Mouse (Mus musculus) common myeloid progenitor, adult 5-6 weeks (primary cell): Measurements from ENCODE around the gene Tfcp2. TPM values are rescaled to one million over a fixed set of nuclear protein-coding genes. Genes with fewer than 3 reads are reported as not detected.

ENCODE experiments used
- ATAC-seq: replicated peaks from 2 replicates; pipeline ENCODE4 v1.8.0; 2016; ENCODE audit warnings: low read depth, mild to moderate bottlenecking, moderate TSS enrichment, inconsistent platforms; ENCODE audit not compliant: poor library complexity, severe bottlenecking
- total RNA-seq: library from RNA; stranded (forward); fragments of 200-1000, 187-1606 nt; gene quantifications from 2 replicates; pipeline ENCODE4 v1.2.3, GENCODE M21; 2017

Tfcp2 gene
- 10.1 and 16.9 TPM in 2 replicates for total RNA-seq

DNA sequence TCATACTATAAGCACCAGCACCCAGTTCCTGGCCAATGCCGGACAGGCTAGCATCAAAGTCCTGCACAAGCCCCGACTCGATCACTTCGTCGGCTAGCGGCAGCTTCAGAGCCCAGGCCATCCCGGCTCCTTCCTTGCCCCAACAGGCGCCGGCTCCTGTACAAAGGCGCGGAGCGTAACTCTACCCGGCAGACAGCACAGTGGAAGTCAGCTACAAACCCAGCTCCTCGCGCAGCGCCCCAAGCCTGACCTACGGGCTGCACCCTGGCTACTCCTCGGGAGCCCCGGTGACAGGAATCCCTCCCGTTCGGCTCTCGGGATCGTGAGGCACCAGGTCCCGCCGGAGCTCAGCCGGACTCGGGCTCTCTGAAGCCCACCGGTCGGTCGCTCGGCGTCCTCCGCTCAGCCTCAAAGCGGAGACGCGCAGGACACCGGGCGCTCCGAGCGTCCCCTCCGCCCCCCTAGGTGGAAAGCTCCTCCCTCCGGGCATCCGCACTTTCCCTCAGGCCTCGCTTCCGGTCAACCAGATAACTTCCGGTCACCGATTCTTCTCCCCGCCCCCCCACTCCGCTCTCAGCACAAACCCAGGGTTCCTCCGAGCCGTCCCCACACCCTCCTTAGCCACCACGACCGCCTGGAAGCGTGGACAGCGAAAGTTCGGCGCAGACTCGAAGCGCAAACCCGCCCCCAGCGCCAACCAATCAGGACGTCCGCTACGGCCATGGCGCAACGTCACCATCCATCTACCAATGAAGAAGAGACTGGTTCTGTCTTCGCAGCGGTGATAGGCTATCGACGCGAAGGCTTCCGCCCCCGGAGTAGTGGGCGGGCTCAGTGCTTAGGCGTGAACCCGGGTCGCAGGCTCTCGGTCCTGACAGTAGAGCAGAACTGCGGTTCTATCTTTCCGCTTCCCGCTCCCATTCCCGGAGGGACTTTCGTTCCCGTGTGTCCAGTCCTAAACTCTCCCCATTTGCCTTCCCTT lies at the start of gene Tfcp2:
TSS of gene Tfcp2 (minus strand) at position 683 of the 982 bp plus-strand sequence.
- ATAC-seq = peak; percentile 99

DNA sequence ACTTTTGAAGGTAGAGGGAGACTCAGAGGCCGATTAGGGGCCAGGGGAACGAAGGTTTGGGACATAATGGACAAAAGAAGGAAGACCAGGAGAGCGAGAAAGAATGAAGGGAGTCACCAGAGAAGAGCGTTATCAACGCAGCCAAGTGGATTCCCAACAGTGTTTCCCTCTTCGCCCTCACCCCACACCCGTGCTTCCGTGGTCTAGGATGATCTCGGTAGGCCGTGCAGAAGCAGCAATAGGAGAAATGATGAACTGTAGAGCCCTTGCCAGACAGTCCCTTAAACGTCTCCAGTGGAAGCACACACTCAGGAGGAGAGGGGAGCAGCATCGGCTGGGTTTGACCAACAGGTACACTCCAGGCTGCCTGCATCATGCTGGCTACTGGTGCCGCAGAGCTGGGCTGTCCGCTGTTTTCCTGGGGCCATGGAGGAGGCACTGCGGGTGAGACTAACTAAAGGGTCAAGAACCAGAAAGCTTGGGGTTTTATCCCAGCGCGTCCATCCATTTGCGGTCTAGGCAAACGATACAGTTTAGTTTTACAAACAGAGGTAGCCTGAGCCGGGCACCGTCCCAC lies 49.0 kb upstream of the Tfcp2 start:
- no peak for ATAC-seq

GRCm38 (mm10) chr15:100600047-100600695 lies 48.4 kb upstream of the Tfcp2 start:
- peak; percentile 74 for ATAC-seq

DNA sequence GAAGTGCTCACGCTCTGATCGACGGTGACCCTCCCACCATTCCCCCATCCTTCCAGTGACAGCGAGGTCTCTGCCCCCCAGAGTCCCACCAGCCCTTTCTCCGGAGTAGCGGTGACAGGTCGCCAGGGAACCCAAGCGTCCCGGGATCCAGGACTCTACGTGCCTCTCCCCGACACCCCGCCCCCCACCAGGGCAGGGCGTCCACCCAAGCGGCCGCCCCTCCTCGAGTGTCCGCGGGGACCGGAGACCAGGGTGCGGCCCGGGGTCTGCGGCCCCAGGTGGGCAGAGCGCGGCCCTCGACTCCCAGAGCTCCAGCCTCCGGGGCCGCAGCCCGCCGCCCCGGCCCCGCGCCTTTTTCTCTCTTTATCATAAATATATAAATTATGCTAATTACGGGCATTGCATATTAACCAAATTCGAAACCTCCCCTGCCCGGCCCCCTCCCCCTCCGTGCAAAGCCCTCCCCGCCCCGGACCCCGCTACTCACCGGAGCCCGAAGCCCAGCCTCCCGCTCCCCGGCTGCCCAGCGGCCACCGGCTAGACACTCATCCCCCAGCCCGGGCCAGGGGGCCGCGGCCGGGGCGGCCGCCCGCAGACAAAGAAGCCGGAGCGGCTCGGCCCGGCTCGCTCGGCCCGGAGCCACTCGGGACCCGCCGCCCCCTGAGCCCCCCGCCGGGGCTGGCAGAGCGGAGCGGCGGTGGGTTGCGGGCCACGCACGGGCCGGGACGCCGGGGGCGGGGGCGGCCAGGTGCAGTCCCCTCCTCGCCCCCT lies 47.7 kb upstream of the Tfcp2 start, which contains the start of gene Pou6f1:
TSS of gene Pou6f1 (minus strand) at position 709 of the 771 bp plus-strand sequence.
- no peak for ATAC-seq

DNA sequence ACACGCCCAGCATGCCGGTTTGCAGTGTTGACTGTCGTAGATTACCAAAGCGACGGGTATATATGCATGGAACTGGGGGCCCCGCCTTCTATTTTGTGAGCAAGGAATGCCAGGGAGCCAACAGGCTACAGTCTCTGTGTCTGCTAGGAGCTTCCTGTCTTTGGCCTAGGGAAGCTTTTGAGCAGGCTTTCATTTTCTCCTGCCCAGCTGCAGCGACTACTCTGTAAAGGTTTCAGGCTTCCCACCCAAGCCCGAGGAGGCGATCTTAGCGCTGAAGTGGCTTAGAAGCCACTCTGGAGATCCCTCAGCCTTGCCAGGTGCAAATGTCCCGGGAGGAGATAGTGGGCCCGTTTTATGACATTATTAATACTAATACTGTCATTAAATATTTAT lies 47.1 kb upstream of the Tfcp2 start:
- peak; percentile 45 for ATAC-seq

- no peak for ATAC-seq
Observed at GRCm38 (mm10) chr15:100598287-100598882, 46.6 kb upstream of the Tfcp2 start.

DNA sequence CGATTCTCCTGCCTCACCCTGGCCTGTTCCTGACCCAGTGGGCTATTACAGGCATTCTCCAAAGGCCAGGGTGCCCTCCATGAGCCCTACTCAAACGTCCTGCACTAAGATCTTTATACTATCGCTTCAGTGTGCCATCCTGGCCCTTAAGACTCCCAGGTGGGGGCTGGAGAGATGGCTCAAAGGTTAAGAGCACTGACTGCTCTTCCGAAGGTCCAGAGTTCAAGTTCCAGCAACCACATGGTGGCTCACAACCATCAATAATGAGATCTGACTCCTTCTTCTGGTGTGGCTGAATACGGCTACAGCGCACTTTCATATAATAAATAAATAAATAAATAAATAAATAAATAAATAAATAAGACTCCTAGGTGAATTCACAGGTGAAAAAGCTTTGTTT lies 41.0 kb upstream of the Tfcp2 start:
- no peak for ATAC-seq

DNA sequence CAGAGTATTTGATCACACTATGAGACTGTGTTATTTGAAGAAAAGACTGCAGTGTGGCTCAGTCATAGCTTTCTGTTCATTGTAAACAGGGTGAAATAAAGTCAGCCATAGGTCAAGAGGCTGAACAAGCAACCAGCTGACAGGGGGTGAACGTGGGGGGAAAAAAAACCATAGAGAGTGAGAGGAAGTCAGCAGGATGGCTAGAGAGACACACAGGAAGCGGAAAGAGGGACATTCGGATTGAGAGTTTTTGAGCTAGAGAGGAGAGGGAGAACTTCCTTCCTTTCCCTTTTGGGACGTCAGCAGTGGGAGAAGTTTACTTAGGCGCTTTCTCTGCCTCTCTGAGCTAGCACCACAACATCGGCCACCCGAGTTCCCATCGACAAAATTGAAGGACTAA lies 38.6 kb upstream of the Tfcp2 start:
- no peak for ATAC-seq

- peak; percentile 68 for ATAC-seq
Observed at GRCm38 (mm10) chr15:100588297-100588696, 36.5 kb upstream of the Tfcp2 start.

GRCm38 (mm10) chr15:100587166-100587565 lies 35.4 kb upstream of the Tfcp2 start:
- no peak for ATAC-seq

GRCm38 (mm10) chr15:100585931-100586330 lies 34.1 kb upstream of the Tfcp2 start:
- ATAC-seq = no peak

DNA sequence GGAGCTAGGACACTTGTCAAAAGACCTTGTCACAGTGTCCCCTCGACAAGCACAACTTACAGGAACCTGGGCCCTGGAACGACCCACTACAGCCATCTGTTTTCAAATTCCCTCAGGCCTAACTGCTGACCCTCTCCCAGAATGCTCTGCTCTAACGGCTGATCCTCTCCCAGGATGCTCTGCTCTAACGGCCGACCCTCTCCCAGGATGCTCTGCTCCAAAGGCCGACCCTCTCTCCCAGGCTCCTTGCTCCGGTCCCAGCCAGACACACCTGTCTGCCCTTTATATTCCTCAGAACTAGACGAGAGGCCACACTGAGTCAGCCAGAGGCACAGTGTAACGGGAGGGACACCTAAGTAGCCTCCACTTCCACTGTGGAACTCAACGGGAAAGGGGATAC lies 28.3 kb upstream of the Tfcp2 start:
- no peak for ATAC-seq

GRCm38 (mm10) chr15:100577972-100578371 lies 26.2 kb upstream of the Tfcp2 start:
- ATAC-seq = no peak

- ATAC-seq = no peak
Observed at GRCm38 (mm10) chr15:100576810-100577209, 25.0 kb upstream of the Tfcp2 start.

GRCm38 (mm10) chr15:100576392-100576791 lies 24.6 kb upstream of the Tfcp2 start:
- ATAC-seq = no peak

GRCm38 (mm10) chr15:100575366-100575765 lies 23.6 kb upstream of the Tfcp2 start:
- no peak for ATAC-seq

GRCm38 (mm10) chr15:100574378-100574777 lies 22.6 kb upstream of the Tfcp2 start:
- 0 out of 2 replicates have a peak, but pooled peaks have one; percentile 39 for ATAC-seq

DNA sequence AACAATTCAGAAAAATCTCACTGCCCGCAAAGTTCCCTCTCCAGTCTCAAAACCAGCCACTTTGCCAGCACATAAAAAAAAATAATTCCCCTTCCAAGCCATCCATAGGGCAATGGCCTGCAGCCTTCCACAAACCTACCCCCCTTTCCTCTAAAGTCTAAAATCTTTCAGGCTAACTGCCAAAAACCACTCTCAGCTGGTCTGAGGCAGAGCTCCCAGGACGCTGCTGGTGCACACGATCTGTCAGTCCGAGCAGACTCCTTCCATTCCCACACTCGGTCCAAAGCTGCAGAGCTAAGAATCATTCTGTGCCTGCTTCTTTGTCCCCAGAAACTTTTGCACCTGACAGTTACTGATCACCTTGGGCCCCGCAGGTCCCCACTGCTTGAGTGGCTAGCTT lies 22.1 kb upstream of the Tfcp2 start:
- no peak for ATAC-seq

- no peak for ATAC-seq
Observed at GRCm38 (mm10) chr15:100569239-100569638, 17.4 kb upstream of the Tfcp2 start.

DNA sequence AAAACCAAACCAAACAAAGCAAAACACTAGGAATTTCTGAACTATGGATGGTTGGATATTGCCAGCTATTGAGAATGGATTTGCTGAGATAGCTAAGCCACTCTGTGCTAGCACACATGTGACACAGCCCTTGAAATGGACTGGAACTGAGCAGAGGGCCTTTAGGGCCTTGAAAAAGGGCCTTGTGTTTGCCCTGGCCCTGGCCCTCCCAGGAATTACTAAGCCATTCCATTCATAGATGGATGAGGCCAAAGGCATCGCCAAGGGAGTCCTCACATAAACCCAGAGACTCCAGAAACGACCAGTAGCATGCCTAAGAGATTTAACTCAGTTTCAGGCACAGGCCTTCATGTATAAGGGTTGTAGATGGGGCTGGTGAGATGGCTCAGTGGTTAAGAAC lies 14.7 kb upstream of the Tfcp2 start:
- ATAC-seq = no peak
